Mouse (Mus musculus): Measurements from ENCODE around the gene Dgki.

Dgki gene

DNA sequence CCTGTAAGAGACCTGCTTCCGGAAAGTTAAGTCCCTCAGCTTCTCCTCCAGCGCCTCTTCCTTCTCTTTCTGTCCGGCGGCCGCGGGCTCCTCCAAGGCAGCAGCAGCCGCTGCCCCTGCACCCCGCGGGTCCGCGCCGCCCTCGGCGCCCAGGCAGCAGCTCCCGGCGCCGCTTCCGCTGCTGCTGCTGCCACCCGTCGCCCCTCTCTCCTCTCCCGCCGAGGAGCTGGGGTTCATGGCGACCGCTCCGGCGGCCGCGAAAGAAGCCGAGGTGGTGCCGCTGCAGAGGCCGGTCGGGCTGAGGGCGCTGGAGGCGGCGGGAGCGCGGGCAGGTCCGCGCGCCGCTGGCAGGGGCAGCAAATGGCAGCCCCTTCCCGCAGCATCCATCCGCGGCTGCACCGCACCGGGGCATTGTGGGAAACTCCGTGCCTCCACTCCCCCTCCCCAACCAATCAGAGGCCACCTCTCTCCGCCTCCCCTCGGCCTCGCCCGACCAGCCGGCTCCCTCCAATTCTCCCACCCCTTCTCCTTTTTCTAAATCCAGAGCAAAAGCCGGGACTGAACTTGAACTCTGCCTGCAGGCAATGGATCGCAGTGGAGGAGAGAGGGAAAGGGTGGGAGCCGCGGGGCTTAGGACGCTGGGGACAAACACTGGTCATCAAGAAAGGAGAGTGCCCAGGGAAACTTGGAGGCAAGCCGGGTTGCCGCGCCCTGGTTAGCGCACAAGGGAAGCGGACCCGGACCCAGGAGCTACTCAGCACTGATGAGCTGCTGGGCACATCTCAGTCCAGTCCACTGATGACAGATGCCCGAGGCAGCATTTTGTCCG is at the start of gene Dgki:
TSS of gene Dgki (minus strand) at position 623 of the 829 bp plus-strand sequence.
- DNase-seq (ENCODE audit: low spot score in 2 of 2), result peak; percentile 86 to 88

DNA sequence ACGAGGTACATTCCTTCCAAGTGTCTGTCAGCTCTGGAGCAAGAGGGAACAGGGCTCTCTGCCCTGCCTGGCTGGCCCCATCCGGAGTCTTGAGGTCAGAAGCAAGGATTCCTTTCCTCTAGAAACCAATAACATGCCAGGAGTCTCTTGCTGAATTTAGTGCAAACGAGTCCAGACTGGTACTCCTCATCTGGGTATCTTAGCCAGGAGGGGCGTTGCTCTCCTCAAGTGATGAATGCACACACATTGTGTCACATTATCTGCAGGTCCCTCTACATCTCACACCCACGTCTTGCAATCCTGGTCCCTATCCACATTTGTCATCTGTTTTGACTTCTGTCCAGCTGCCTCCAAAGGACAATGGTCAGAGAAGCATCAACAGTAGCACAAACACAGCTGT is 47.6 kb upstream of the Dgki start:
- no peak for DNase-seq (ENCODE audit: low spot score in 2 of 2)

DNA sequence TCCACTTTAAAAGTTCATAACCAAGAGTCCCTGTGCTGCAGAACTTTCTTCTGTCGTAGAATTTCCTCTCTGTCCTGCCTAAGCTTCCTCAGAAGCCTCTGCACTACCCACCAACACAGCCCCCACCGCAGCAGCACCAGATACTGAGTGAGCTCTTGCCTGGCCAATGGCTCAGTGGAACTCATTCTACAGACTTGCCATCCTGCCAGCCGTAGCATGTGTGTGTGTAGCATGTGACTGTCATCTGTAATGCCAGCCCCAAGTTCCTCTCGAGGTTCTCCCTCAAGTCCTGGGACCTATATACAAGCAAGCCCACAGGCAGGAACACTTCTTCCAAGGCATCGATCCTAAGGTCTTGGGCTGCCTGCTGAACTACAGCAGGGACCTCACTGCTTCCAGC is 38.1 kb upstream of the Dgki start:
- no peak for DNase-seq (ENCODE audit: low spot score in 2 of 2)

- no peak for DNase-seq (ENCODE audit: low spot score in 2 of 2)
These were observed 36.9 kb upstream of the Dgki start for GRCm38 (mm10) chr6:37336831-37337260.

DNA sequence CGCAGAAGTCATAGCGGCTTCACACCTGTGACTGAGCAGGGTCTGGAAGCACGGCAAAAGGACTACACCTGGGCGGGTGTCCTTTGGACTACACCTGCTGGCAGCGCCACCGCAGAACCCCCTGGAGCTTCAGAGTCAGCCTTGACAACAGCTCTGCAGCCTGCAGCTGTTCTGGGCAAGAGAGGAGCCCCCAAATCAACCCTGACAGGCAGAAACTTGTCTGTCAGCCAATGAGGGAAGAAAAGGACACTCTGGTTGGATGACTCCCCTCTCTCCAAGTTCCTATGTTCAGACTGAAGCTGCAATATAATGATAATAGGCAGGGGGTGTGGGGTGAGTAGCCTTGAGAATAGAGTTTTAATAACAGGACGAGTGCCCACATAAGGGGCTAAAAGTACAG is 36.4 kb upstream of the Dgki start:
- no peak for DNase-seq (ENCODE audit: low spot score in 2 of 2)

GRCm38 (mm10) chr6:37332846-37333245 is 32.9 kb upstream of the Dgki start:
- no peak for DNase-seq (ENCODE audit: low spot score in 2 of 2)

- DNase-seq (ENCODE audit: low spot score in 2 of 2), result no peak
These were observed 30.2 kb upstream of the Dgki start for GRCm38 (mm10) chr6:37329901-37330864.

DNA sequence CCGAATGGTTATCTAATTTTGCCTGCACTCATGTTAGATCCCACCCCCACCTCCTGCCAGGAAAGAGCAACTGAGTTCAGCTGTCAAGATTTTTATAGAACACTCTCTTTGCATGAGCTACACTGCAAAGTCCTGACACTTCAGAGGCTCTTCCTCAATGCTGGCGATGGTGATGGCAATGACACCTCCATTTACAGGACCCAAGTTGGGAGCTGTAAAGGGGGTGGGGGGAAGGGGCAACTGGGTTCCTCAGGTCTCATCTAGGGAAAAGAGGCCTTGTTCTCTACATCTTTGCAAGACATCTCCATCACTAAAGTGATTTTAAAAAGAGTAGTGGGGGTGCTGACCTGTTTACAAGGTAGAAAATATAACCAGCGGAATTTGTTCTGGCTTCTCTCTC is 29.4 kb upstream of the Dgki start:
- DNase-seq (ENCODE audit: low spot score in 2 of 2), result no peak

DNA sequence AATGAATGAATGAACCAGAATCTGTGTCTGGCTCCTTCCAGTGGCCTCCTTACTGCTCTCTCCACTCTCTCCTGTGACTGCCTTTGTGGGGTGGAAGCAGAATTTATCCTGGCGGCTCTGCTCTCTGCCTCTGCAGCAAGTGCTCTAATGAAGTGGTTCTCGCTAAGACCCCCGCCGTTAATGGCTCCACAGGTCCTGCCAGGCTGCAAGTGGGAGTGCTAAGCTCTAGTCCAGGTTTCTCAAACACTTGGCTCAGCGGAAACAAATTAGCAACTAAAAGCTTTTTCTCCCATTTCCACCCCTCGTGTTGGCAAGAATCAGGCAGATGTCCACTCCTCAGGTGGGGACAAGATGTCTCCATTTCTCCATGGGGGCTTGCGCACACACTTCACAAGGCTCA is 28.7 kb upstream of the Dgki start:
- DNase-seq (ENCODE audit: low spot score in 2 of 2), result no peak

DNA sequence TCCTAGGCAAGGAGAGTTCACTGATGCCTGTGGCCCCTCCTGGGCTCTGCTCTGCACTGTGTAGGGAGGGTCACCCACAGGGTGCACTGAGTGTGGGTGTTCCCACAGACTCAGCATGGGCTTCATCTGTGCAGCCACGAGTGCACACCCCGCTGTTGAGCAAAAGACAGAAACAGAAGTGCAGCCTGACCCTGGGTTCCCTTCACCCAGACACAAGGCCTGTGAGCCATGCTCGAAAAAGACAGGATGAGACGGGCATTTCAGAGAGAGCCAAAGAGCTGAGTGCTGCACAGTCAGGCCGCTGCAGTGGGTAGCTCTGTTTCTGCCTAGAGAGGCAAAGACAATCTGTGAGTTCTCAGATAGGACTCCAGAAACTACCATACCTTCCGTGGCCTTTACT is 27.5 kb upstream of the Dgki start:
- DNase-seq (ENCODE audit: low spot score in 2 of 2), result no peak

DNA sequence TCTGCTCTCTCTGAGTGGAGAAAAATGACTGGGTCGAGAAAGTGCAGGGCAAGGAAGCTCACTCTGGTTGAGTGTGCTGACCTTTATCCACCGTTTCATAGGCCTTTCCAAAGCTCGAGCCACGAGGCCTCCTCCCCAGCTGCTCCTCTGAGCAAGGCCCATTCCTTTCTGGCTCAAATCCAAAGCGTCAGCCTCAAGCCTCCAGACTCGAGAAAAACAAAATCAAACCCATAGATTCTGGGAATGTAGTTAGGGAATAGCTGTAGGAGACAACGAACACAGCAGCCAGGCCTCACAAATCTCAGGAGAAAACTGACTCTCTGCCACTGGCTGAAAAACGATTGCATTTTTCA is 26.6 kb upstream of the Dgki start:
- DNase-seq (ENCODE audit: low spot score in 2 of 2), result no peak

DNA sequence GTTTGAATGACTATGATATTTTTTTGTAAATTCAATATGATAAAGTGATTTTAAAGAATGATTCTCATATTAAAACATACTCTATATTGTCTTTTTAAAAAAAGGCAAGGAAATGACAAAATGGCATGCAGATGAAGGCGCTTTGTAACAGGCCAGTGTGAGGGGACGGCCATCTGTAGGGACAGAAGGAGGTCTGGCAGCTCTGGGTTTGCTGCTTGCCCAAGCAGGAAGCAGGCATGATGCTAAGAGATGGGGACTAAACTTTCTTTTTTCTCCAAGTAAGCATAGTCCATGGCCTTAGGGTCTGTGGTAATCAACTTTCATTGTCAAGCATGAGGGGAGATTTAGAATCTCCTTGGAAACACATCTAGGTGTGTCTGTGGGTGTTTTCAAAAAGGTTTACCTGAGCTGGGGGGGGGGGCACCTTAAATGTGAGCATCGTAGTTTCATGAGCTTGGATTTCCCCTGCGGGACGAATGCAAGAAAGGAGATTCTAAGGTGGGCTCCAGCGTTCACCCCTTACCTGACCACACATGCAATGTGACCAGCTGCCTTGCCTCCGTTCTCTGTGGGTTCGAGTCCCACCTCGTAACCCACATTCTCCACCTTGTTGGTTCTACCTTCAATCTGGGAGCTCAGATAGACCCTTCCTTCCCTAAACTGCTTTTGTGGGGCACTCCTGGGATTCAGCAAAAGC is 26.1 kb upstream of the Dgki start:
- DNase-seq (ENCODE audit: low spot score in 2 of 2), result no peak

GRCm38 (mm10) chr6:37325076-37325475 is 25.1 kb upstream of the Dgki start:
- no peak for DNase-seq (ENCODE audit: low spot score in 2 of 2)

GRCm38 (mm10) chr6:37322641-37323040 is 22.7 kb upstream of the Dgki start:
- DNase-seq (ENCODE audit: low spot score in 2 of 2), result no peak

DNA sequence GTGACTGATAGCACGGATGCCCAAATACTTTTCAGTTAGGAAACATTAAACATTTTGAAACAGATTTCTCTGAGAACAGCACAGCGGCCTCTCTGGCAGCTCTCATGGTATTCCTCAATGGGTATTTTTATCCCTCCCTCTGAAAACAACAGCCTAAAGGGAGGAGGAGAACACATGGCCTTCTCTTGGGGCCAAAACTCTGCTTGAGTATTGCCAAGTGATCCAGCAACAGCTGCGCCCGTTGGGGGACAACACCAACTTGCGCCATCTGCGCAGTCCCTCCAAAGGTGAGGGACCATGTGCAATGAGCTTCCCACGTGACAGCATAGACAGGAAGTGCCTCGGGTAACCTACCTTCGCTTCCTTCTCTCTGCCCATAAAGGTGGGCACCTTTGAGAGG is 22.1 kb upstream of the Dgki start:
- peak; percentile 48 to 65 for DNase-seq (ENCODE audit: low spot score in 2 of 2)

- peak in 1 of 2 experiments; percentile 33 for DNase-seq (ENCODE audit: low spot score in 2 of 2)
These were observed 17.9 kb upstream of the Dgki start for GRCm38 (mm10) chr6:37317904-37318303.

- no peak for DNase-seq (ENCODE audit: low spot score in 2 of 2)
These were observed 15.5 kb upstream of the Dgki start for GRCm38 (mm10) chr6:37315440-37315839.

DNA sequence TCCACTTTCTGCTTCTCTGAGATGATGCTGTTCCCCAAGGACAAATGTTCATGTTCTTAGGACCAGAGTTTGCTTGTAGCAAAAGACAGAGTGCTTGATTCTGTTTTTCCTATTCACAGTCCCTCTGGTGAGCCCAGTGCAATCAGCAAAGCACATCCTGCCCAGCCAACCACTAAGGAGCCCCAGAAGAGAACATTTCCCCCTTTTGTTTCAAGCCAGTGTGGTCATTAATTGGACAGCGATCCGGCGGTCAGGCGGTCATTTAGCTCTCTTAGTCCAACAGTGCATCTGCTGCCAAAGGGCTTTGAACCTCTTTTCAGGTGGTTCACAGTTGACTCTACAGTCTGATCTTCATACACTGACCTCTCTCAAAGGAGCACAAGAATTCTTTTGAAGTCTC is 10.6 kb upstream of the Dgki start:
- DNase-seq (ENCODE audit: low spot score in 2 of 2), result no peak

- DNase-seq (ENCODE audit: low spot score in 2 of 2), result no peak
These were observed 6.6 kb upstream of the Dgki start for GRCm38 (mm10) chr6:37306616-37307015.

DNA sequence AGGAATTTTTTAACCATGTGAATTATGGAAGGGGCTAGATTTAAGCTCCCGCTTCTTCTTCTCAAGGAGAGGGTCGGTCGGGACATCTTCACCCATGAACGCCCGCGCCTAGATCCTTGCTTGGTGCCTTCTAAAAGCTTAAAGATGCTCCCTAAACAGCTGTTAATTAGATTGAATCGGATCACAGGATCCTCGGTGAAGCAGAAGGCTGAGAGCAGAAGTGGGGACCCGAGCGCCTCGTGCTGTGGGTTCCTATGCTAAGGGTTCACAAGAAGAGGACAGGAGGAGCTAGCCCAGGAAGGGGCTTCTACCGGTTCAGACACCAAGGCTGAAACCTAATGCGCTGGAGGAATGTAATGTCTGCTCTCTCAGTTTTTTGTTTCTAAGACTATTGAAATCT is 508 bp upstream of the Dgki start:
- peak in 1 of 2 experiments; percentile 51 for DNase-seq (ENCODE audit: low spot score in 2 of 2)

DNA sequence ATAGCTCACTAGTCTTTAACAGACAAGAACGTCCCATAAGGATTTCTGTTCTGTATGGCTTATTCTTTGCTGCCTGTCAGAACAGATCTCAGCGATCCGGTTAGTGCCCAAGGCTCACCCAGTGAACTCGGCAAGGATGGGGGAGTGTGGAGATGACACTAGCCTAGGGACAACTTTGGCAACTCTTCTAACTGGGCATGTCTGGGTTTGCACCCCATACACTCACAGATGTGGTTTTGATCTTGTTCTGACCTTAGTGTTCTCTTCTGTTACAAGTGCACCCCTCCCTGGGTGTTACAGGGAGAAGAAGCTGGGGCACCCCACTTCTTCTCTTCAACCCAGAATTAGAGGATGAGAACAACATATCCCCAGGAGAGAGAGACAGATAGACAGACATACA is 1.0 kb downstream of the Dgki start:
- no peak for DNase-seq (ENCODE audit: low spot score in 2 of 2)
